Mouse (Mus musculus): ENCODE measurements around the gene Susd5. TPM values are rescaled to one million over a fixed set of nuclear protein-coding genes. Genes with fewer than 3 reads are reported as not detected.

Gene Susd5
- not detected for total RNA-seq (2023)

DNA sequence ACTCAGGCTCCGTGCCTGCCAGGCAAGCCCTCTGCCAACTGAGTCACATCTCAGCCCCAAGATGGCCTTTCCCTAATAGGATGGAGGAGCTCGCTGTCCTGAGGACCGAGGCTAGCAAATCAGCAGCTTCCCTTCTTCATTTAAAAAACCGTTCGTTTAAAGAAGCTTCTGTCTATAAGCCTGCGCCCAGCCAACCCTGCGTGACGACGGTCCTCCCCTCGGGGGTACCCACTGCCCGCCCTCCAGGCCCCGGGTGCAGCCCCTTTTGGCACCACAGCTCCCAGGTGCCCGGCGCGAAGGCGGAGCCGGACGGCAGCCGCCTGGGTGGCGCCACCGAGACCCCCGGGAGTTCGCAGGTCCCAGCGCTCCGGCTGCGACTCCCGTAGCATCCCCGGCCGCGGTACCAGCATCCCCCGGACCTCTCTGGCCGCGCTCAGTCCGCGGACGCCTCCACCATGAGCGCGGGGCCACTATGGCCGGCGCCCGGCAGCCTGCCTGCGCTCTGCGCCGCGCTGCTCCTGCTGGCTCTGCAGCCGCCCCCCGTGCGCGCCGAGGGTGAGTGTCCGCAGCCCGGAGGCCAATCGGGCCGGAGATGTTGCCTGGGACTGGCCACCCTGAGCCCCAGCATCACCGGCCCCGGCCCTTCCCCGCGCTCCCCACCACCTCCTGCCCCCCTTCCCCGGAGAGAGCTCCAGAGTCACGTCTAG lies at the start of gene Susd5:
Susd5 (plus strand) TSS at position 51 of the 707 bp plus-strand sequence.

DNA sequence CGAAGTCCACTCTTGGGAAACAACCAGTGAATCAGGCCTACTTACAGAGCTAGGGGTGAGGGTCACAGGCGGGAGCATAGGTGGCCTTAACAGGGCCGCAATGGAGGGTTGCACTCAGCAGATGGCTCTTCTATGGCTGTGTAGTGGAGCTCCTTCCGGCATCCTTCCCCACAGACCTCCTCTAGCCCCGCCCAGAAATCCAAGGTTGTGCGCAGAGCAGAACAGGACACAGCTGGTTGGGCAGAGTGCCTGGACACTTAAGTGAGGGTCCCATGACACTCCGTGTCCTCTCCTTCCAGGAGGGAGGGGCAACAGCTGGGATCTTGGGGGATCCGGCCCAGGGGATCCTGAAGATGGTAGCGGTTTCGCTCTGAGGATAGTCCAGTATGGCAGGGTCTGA lies 10.9 kb upstream of the Susd5 start, which contains the start of gene Fbxl2:
Fbxl2 (minus strand) TSS at position 164 of the 400 bp plus-strand sequence.

Other genes starting within 250 kb of the Susd5 start
- 100 to 1,000 TPM; 157 to 158 TPM for gene Ubp1, start 126.2 kb upstream of the Susd5 start, total RNA-seq (2023)
- gene Fbxl2, start 10.9 kb upstream of the Susd5 start, total RNA-seq (2023) = not detected

Measured in B cell, adult 67 days (primary cell).